Mouse (Mus musculus): ENCODE data around the gene Zfp961.

DNA sequence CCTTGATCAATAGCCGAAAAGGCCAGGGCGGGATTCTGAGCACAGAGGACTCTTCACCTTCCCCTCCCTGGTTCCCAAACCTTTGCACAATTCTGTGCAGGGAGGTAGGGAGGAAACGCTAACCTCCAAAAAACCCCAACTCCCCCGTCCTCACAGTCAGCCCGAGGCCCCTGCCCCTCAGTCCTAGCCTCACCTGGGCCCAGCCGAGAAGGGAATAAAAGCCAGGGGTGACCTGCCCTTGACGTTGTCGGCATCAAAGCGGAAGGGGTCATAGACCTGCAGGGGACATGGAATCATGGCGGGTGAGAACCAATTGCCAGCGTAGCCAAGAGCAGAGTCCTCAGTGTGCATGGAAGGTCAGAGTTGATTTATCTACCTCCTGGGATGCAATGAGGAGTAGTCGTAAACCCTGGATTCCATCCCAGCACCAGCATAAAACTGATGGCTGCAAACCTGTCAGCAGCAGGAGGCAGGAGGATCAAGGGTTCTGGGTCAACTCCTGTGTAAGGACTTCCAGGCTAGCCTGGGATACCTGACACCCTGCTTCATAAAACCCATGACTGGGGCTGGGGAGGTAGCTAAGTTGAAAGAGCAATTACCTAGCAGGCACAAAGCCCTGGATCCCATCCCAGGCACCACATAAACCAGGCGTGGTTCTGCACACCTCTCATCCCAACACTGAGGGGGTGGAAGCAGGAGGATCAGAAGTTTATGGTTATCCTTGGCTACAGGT, 38.2 kb downstream of the Zfp961 start:
- no peak for TF ChIP-seq CTCF (IDR thresholded peaks at IDR 0.05)
- TF ChIP-seq POLR2A (IDR thresholded peaks at IDR 0.05; ENCODE audit: insufficient read depth, low read depth, low read length) = no peak
- TF ChIP-seq EP300 (IDR thresholded peaks at IDR 0.05; ENCODE audit: insufficient read depth, low read depth, low read length) = no peak

Data from heart, adult 2 months (tissue).